Mouse (Mus musculus): Measurements from ENCODE around the gene Nudt13. TPM values are rescaled to one million over a fixed set of nuclear protein-coding genes. Genes with fewer than 3 reads are reported as not detected.

Nudt13 gene
- polyA plus RNA-seq, 1 experiment from 2014 or later, result 12.6 TPM

DNA sequence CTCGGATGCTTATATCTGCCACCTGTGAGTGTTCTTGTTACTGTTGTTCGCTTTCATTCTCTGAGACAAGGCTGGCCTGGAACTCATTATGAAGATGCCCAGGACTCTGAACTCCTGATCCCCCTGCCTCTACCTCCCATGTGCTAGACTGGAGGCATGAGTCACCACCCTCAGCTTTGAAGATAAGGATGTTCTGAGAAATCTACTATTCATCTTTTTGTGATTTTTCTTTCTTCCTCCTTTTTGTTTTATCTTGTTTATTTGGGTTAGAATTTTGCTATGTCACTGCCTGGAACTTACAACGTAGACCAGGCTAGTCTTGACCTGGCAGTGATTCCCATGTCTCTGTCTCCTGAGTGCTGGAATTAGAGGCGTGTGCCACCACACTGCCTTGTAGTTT, 36.8 kb downstream of the Nudt13 start:
- H3K4me3 ChIP-seq (ENCODE audit: low read depth, low read length), result no peak overlapping the region
- H3K27ac ChIP-seq (ENCODE audit: low read length), result no peak overlapping the region
- H3K9me3 ChIP-seq (ENCODE audit: low read length), result no peaks in the 10 kb centered on the region
- WGBS, result 83% methylated on average over 4 of the region's 4 CpGs
- peaks cover 33% of the 10 kb centered on the region for H3K36me3 ChIP-seq (ENCODE audit: insufficient read depth, low read length)
- H3K4me1 ChIP-seq (ENCODE audit: insufficient read depth, low read depth, low read length), result no peaks in the 10 kb centered on the region
- DNase-seq (ENCODE audit: low spot score), result no peak
- ATAC-seq, result no peak
- H3K27me3 ChIP-seq (replicated peaks; ENCODE audit: insufficient read depth, low read length), result no peaks in the 10 kb centered on the region
- TF ChIP-seq CTCF (IDR thresholded peaks at IDR 0.05) (no peak), EP300 (IDR thresholded peaks at IDR 0.05) (no peak)
- no peak overlapping the region for H3K9ac ChIP-seq (replicated peaks; ENCODE audit: low read depth)
- no peak overlapping the region for H3K4me2 ChIP-seq (replicated peaks; ENCODE audit: low read depth, low read length)

DNA sequence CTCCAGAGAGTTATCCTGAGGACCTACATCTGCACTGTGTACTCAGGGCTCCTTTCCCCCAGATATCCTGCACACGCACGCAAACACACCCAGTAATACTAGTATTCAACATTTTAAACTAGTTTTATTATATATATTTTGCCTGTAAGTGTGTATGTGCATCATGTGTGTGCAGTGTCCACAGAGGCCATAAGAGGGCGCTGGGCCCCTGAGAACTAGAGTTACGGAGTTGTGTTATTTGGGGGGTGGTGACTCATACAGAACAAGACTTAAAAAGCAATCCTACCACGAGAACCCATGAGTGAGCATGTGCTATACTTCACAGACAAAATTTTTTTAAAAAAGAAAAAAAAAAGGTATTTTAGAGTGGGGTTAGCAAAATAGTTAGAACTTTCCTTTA, 44.9 kb downstream of the Nudt13 start:
- Histone ChIP-seq H3K27ac (ENCODE audit: low read length) (no peak overlapping the region), H3K9me3 (ENCODE audit: low read length) (no peaks in the 10 kb centered on the region), H3K4me3 (ENCODE audit: low read depth, low read length) (no peak overlapping the region), H3K27me3 (replicated peaks; ENCODE audit: insufficient read depth, low read length) (no peaks in the 10 kb centered on the region), H3K4me1 (ENCODE audit: insufficient read depth, low read depth, low read length) (no peaks in the 10 kb centered on the region; the same call in 1 of the 2 replicates), H3K9ac (replicated peaks; ENCODE audit: low read depth) (no peak overlapping the region), H3K4me2 (replicated peaks; ENCODE audit: low read depth, low read length) (no peak overlapping the region), H3K36me3 (ENCODE audit: insufficient read depth, low read length) (peaks cover 5% of the 10 kb centered on the region)
- TF ChIP-seq CTCF (IDR thresholded peaks at IDR 0.05) (peak; percentile 11; the same call in 1 of the 2 replicates), EP300 (IDR thresholded peaks at IDR 0.05) (no peak)
- no peak for DNase-seq (ENCODE audit: low spot score)
- WGBS, result 97% methylated on average over 5 of the region's 5 CpGs
- ATAC-seq, result no peak

- Histone ChIP-seq H3K36me3 (ENCODE audit: insufficient read depth, low read length) (peaks cover 4% of the 10 kb centered on the region), H3K27ac (ENCODE audit: low read length) (no peak overlapping the region), H3K27me3 (replicated peaks; ENCODE audit: insufficient read depth, low read length) (no peaks in the 10 kb centered on the region), H3K4me3 (ENCODE audit: low read depth, low read length) (no peak overlapping the region), H3K4me1 (ENCODE audit: insufficient read depth, low read depth, low read length) (no peaks in the 10 kb centered on the region; the same call in 1 of the 2 replicates), H3K9ac (replicated peaks; ENCODE audit: low read depth) (no peak overlapping the region), H3K9me3 (ENCODE audit: low read length) (no peaks in the 10 kb centered on the region), H3K4me2 (replicated peaks; ENCODE audit: low read depth, low read length) (no peak overlapping the region)
- 86% methylated on average over 8 of the region's 8 CpGs for WGBS
- ATAC-seq, result peak; percentile 68
- TF ChIP-seq CTCF (IDR thresholded peaks at IDR 0.05), result peak; percentile 60
- TF ChIP-seq EP300 (IDR thresholded peaks at IDR 0.05), result no peak
- peak; percentile 61 for DNase-seq (ENCODE audit: low spot score)
Observed at GRCm38 (mm10) chr14:20340149-20340548, 45.7 kb downstream of the Nudt13 start.

DNA sequence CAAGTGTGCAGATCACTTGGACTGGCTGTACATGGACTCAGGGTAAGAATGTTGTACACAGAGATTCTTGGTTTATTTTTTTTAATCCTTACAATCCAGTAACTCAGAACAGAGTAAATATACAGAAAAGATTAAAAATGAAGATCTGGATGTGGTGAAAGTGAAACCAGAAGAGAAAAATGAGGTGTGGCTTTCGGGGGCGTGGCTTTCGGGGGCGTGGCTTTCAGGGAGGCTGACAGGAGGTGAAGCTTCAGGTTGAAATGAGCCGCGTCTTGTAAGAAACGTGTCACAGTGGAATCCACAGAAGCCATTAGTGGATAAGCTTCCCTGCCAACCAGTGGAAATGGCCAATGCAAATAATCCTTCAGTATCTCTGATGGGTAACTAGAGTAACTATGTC, 46.4 kb downstream of the Nudt13 start:
- Histone ChIP-seq H3K9ac (replicated peaks; ENCODE audit: low read depth) (no peak overlapping the region), H3K27ac (ENCODE audit: low read length) (no peak overlapping the region), H3K27me3 (replicated peaks; ENCODE audit: insufficient read depth, low read length) (no peaks in the 10 kb centered on the region), H3K4me1 (ENCODE audit: insufficient read depth, low read depth, low read length) (no peaks in the 10 kb centered on the region; the same call in 1 of the 2 replicates), H3K4me2 (replicated peaks; ENCODE audit: low read depth, low read length) (no peak overlapping the region), H3K36me3 (ENCODE audit: insufficient read depth, low read length) (no peaks in the 10 kb centered on the region; the same call in 1 of the 2 replicates), H3K4me3 (ENCODE audit: low read depth, low read length) (no peak overlapping the region), H3K9me3 (ENCODE audit: low read length) (no peaks in the 10 kb centered on the region)
- ATAC-seq, result no peak
- WGBS, result 71% methylated on average over 7 of the region's 7 CpGs
- peak; percentile 19 for DNase-seq (ENCODE audit: low spot score)
- TF ChIP-seq EP300 (IDR thresholded peaks at IDR 0.05), result no peak
- no peak for TF ChIP-seq CTCF (IDR thresholded peaks at IDR 0.05)

DNA sequence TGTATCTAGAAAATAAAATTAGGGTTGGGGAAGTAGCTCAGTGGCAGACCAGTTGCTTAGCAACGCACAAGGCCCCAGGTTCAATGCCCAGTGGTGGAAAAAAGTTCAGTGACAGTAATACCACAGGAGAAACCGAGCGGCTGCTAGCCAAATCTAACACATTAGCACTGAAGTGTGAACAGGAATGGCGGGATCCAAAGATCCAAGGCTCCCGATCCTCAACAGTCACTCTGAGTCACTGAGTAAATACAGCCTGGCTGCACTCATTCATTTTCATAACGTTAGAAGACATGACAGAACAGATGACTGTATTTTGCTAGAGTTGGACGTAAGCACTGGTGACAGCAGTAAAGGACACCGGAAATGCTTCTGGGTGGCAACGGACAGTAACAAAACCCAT, 51.4 kb downstream of the Nudt13 start:
- Histone ChIP-seq H3K27ac (ENCODE audit: low read length) (no peak overlapping the region), H3K9me3 (ENCODE audit: low read length) (no peaks in the 10 kb centered on the region), H3K27me3 (replicated peaks; ENCODE audit: insufficient read depth, low read length) (no peaks in the 10 kb centered on the region), H3K4me2 (replicated peaks; ENCODE audit: low read depth, low read length) (no peak overlapping the region), H3K9ac (replicated peaks; ENCODE audit: low read depth) (no peak overlapping the region), H3K4me3 (ENCODE audit: low read depth, low read length) (no peak overlapping the region), H3K36me3 (ENCODE audit: insufficient read depth, low read length) (no peaks in the 10 kb centered on the region), H3K4me1 (ENCODE audit: insufficient read depth, low read depth, low read length) (0 out of 2 replicates have a peak, but pooled peaks cover 3% of the 10 kb centered on the region)
- 72% methylated on average over 9 of the region's 9 CpGs for WGBS
- DNase-seq (ENCODE audit: low spot score) (no peak), ATAC-seq (no peak)
- no peak for TF ChIP-seq CTCF (IDR thresholded peaks at IDR 0.05)

DNA sequence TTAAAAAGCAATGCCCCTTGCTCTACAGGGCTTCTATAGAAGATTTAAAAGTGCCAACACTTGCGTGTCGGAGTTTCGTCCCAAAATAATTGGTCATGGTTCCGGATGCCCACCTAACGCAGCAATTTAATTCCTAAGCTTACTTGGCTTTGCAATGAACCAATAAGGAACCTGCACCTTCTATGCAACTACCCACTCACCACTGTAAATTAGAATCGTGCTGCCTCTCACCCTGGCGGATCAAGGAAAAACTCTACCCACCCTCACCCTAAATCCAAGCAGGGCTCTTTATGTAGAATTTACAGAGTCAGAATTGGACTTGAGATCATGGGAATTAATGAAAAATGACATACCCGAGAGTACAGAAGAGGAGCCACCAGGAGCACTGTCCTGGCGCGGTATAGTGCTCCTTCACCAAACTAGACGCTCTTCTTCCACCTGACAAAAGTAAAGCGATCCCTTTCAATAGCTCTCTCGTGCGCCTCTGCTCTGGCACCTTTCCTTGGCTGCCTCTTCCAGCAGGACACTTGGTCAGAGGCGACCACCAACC, 53.0 kb downstream of the Nudt13 start:
- ATAC-seq (peak; percentile 46), DNase-seq (ENCODE audit: low spot score) (no peak)
- WGBS, result 4% methylated on average over 15 of the region's 15 CpGs
- TF ChIP-seq EP300 (IDR thresholded peaks at IDR 0.05) (no peak), CTCF (IDR thresholded peaks at IDR 0.05) (no peak)
- no peaks in the 10 kb centered on the region for H3K9me3 ChIP-seq (ENCODE audit: low read length)
- no peaks in the 10 kb centered on the region for H3K27me3 ChIP-seq (replicated peaks; ENCODE audit: insufficient read depth, low read length)
- no peaks in the 10 kb centered on the region for H3K36me3 ChIP-seq (ENCODE audit: insufficient read depth, low read length)
- peak overlapping the region; percentile 63 for H3K4me2 ChIP-seq (replicated peaks; ENCODE audit: low read depth, low read length)
- peak overlapping the region; percentile 67 for H3K4me3 ChIP-seq (ENCODE audit: low read depth, low read length)
- H3K27ac ChIP-seq (ENCODE audit: low read length), result peak overlapping the region; percentile 93
- H3K9ac ChIP-seq (replicated peaks; ENCODE audit: low read depth), result peak overlapping the region; percentile 88
- 0 out of 2 replicates have a peak, but pooled peaks cover 3% of the 10 kb centered on the region for H3K4me1 ChIP-seq (ENCODE audit: insufficient read depth, low read depth, low read length)
